Mouse (Mus musculus) neutrophil, adult 59 days (primary cell): ENCODE data around the gene Olfr1287. TPM values are rescaled to one million over a fixed set of nuclear protein-coding genes. Genes with fewer than 3 reads are reported as not detected.

Experiments
- total RNA-seq, 2 experiments: library from RNA; stranded (reverse); gene quantifications; 1 replicate in 1 of 2; 2 replicates in 1 of 2; pipeline ENCODE4 v1.2.4; 2023

Gene Olfr1287
- total RNA-seq = not detected

DNA sequence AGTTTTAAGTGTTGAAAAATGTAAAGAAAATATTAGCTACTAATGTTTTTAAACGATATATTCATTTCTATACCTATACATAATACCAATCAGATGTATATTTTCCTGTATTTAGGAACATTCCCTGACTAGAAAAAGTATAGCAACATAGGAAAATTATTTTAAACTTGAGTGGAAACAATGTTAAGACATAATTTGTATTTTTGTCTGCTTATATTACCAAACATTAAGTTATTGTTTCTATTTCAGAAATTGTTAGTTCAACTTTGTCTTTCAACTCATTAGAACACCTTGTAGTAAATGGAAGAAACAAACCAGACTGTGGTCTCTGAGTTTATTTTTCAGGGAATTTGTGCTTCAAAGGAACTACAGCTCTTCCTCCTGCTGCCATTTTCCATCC, at the start of gene Olfr1287:
Olfr1287 (plus strand) TSS at position 301 of the 400 bp plus-strand sequence.

DNA sequence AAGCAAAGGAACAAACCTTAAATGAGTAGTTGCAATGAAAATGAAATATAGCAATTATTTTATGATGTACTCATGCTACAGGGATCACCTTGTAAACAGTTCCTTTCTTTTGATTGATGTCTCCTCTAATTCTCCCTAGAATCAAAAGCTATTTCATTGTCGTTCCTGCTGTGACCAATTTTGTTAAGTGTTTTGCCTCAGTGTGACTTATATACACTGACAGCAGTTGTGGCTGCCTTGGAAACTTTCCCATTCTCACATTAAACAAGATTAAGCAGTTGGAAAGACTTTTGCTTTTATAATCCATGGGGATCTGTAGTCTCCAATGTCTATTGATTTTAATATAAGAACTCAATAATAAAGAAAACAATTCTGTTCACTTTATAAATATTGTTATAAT, 26.0 kb upstream of the Olfr1287 start, which contains the start of gene Olfr1286:
Olfr1286 (minus strand) TSS at position 185 of the 400 bp plus-strand sequence.

DNA sequence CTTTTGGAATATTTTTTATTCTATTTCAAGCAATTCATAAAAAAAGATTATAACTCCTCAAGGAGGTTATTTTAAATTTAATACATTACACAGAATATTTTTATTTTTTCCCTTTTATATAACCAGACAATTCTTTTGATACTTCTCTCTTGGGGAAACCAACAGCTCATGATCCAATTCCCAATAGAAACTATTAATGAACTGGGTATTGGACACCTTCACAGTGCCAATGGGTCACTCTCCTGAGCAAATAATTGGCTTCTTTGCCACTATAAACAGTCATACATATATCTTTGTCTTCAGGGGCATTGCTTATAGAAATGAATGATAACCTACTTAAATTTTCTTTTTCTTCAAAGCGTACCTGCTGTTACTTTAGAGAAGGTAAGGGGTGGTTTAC, 24.9 kb downstream of the Olfr1287 start, which contains the start of gene Olfr1288:
Olfr1288 (plus strand) TSS at position 301 of the 400 bp plus-strand sequence.

DNA sequence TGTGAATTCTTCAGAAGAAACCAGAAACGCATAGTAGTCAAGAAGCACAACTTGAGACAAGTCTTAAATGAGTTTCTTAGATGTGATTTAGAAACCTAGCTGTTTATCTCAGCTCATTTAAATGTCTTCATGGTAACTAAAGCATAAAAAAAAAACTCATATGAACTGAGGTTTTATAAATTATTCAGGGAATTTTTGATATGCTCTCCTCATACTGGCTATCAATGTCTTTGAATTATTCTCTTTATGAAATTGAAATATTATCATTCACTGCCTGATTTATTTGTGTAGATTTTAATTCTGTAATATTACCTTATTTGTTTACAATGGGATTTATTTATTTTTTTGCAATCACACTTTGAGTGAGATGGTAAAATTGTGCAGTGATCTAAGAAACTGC, 31.6 kb downstream of the Olfr1287 start, which contains the start of gene Olfr1289:
Olfr1289 (plus strand) TSS at position 301 of the 400 bp plus-strand sequence.

DNA sequence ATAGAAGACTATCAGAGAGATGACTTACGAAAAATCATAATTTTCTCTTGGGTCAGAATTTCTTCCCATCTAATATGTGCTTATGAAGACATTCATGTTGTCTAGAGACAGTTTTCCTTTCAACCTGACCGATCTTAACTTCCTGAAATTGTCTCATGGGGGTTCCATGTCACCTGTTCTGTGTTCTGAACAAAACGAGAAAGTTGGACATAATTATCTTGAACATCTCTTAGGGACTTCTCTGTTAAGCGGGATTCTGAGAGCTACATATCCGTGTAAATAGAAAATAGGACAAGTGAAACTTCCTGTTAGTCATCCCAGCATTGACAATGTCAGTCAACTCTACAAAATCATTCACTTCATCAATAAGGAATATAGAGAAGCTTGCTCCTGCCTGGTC, 44.8 kb downstream of the Olfr1287 start, which contains the start of gene Olfr1290:
Olfr1290 (minus strand) TSS at position 101 of the 400 bp plus-strand sequence.

DNA sequence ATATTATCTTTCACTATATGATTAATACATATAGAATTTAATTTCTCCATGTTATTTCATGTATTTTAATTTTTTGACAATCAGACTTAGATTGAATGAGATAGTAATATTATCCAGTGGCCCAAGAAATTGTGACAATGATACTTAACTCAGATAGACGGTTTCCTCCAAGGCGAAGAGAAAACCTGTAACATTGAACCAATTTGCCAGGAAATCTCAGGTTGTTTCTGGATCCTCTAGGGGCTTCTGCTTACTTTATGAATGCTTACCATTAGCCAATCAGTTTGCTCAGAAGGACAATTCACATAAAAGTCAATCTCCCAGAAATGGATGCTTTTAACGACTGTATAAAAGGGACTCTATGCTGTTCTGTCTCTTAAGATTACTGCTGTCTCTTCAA, 47.9 kb downstream of the Olfr1287 start, which contains the start of gene Olfr1291-ps1:
Olfr1291-ps1 (plus strand) TSS at position 301 of the 400 bp plus-strand sequence.

Other genes with a start within 250 kb of the Olfr1287 start
- gene 4930430A15Rik, start 219.5 kb upstream of the Olfr1287 start, total RNA-seq = not detected
- not detected for gene Olfr1275, start 213.9 kb upstream of the Olfr1287 start, total RNA-seq
- not detected for gene Olfr1276, start 194.6 kb upstream of the Olfr1287 start, total RNA-seq
- not detected for gene Olfr1277, start 175.0 kb upstream of the Olfr1287 start, total RNA-seq
- not detected for gene Olfr1278, start 159.0 kb upstream of the Olfr1287 start, total RNA-seq
- not detected for gene Olfr1279, start 148.5 kb upstream of the Olfr1287 start, total RNA-seq
- not detected for gene Olfr1280, start 135.1 kb upstream of the Olfr1287 start, total RNA-seq
- gene Olfr1281, start 122.6 kb upstream of the Olfr1287 start, total RNA-seq = not detected
- gene Olfr1282, start 113.1 kb upstream of the Olfr1287 start, total RNA-seq = not detected
- gene Olfr1283, start 82.4 kb upstream of the Olfr1287 start, total RNA-seq = not detected
- gene Olfr1284, start 73.6 kb upstream of the Olfr1287 start, total RNA-seq = under 1 TPM in 1 of 2 experiments, not detected in 1; 0.20 TPM
- gene Olfr1286, start 26.0 kb upstream of the Olfr1287 start, total RNA-seq = not detected
- not detected for gene Olfr1288, start 25.0 kb downstream of the Olfr1287 start, total RNA-seq
- not detected for gene Olfr1289, start 31.7 kb downstream of the Olfr1287 start, total RNA-seq
- gene Olfr1290, start 44.7 kb downstream of the Olfr1287 start, total RNA-seq = not detected
- not detected for gene Olfr1291-ps1, start 48.0 kb downstream of the Olfr1287 start, total RNA-seq
- gene Olfr1293-ps, start 76.1 kb downstream of the Olfr1287 start, total RNA-seq = not detected
- not detected for gene Olfr1294, start 91.1 kb downstream of the Olfr1287 start, total RNA-seq
- not detected for gene Olfr1295, start 120.5 kb downstream of the Olfr1287 start, total RNA-seq
- gene Olfr1297, start 177.4 kb downstream of the Olfr1287 start, total RNA-seq = not detected
- not detected for gene Olfr1298, start 200.1 kb downstream of the Olfr1287 start, total RNA-seq
- not detected for gene Olfr1299, start 212.3 kb downstream of the Olfr1287 start, total RNA-seq